10 mouse cellular contexts compared by ENCODE assay signal in the genomic region with DNA sequence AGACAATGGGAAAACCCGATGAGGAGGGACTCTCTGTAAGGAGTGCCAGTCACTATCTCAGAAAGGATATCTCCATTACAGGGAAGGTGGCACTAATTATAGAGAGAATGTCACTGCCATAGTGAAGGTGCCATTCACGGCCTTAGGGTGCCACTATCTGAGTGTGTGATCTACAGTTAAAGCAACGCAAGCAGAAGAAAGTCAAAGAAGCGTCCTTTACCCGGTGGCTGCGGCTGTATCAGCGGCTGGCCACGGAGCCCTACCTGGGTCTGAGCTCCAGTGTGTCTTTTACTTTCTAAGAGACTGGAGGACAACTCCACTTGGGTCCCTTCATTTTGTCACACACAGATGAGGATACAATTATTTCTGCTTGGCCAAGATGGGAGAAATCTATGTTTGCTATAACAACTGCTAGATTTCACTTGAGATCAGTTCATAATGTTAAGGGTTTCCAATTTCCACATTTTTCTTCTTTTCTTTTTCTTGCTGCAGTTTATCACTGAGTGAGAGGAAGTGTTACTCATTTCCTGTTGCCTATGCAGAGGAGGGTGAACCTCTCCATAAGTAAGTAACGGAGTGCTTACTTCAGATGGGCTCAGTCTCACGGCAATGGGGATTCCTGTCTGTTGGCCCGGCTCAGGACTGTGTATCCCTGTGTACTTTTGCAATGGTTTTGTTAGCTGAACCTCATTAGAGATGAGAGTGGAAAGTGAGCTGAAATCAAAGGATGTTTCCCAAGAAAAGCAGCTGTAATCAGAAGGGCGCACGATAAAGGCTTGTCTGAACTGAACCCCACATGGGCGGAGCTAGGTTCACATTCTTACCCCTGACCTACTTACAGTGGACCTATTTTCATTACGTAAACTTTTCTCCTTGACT. TPM values are rescaled to one million over a fixed set of nuclear protein-coding genes. Genes with fewer than 3 reads are reported as not detected.
DNase-seq lines count a peak whose midpoint lies in the region; ATAC-seq and TF ChIP-seq lines count a peak whose summit lies in the region.
"Had no signal": no experiment of that assay in that cellular context is flagged by ENCODE, and none has a peak within 500 bp of the region (broad histone marks: within the 10 kb centered on the region; RNA-seq: fewer than 3 reads in every experiment).

No protein-coding gene starts in this region.

- no peaks in the 10 kb centered on the region for H3K9me3 ChIP-seq in lung, embryonic 14.5 days (ENCODE audit: low read depth, low read length)
- no peaks in the 10 kb centered on the region for H3K9me3 ChIP-seq in liver, embryonic 12.5 days (replicated peaks)
- H3K9me3 ChIP-seq in midbrain, postnatal 0 days (ENCODE audit: low read length), result no peaks in the 10 kb centered on the region
- H3K9me3 ChIP-seq: limb, embryonic 12.5 days had no signal

- ATAC-seq in lung, embryonic 14.5 days (ENCODE audit: insufficient read depth), result peak; percentile 35; the same call in 1 of the 2 replicates
- ATAC-seq in liver, embryonic 12.5 days, result peak; percentile 71
- ATAC-seq in midbrain, postnatal 0 days (ENCODE audit: low FRiP score), result no peak

- H3K36me3 ChIP-seq in lung, embryonic 14.5 days (ENCODE audit: insufficient read depth), result peaks cover 23% of the 10 kb centered on the region
- peaks cover 20% of the 10 kb centered on the region; the same call in 1 of the 2 replicates for H3K36me3 ChIP-seq in liver, embryonic 12.5 days
- H3K36me3 ChIP-seq in midbrain, postnatal 0 days (ENCODE audit: insufficient read depth, low read length), result no peaks in the 10 kb centered on the region

- H3K4me2 ChIP-seq in lung, embryonic 14.5 days, result no peak overlapping the region
- H3K4me2 ChIP-seq in liver, embryonic 12.5 days, result peak overlapping the region; percentile 43
- no peak overlapping the region for H3K4me2 ChIP-seq in midbrain, postnatal 0 days (ENCODE audit: low read depth, low read length, poor library complexity, severe bottlenecking)
- H3K4me2 ChIP-seq: limb, embryonic 12.5 days had no signal

- no peaks in the 10 kb centered on the region for H3K4me1 ChIP-seq in lung, embryonic 14.5 days (ENCODE audit: insufficient read depth)
- H3K4me1 ChIP-seq in liver, embryonic 12.5 days, result peaks cover 40% of the 10 kb centered on the region
- no peaks in the 10 kb centered on the region for H3K4me1 ChIP-seq in midbrain, postnatal 0 days (ENCODE audit: insufficient read depth, low read length)

- H3K9ac ChIP-seq in lung, embryonic 14.5 days, result no peak overlapping the region
- no peak overlapping the region for H3K9ac ChIP-seq in liver, embryonic 12.5 days
- no peak overlapping the region for H3K9ac ChIP-seq in midbrain, postnatal 0 days (replicated peaks; ENCODE audit: low read length, poor library complexity, severe bottlenecking)
- H3K9ac ChIP-seq: limb, embryonic 12.5 days had no signal

- TF ChIP-seq CTCF in lung, embryonic 14.5 days (IDR thresholded peaks at IDR 0.05; ENCODE audit: low read depth), result no peak
- no peak for TF ChIP-seq CTCF in midbrain, postnatal 0 days (IDR thresholded peaks at IDR 0.05)

- intact Hi-C loops in gastrocnemius, postnatal 14 days (cut with DNase I; ENCODE audit: low total_unique reads), result no loop called here

- no peak overlapping the region for H3K4me3 ChIP-seq in lung, embryonic 14.5 days (ENCODE audit: low read depth, low read length)
- H3K4me3 ChIP-seq in liver, embryonic 12.5 days, result no peak overlapping the region
- no peak overlapping the region for H3K4me3 ChIP-seq in midbrain, postnatal 0 days (ENCODE audit: low read depth, low read length)
- H3K4me3 ChIP-seq: limb, embryonic 12.5 days had no signal

- no peak for DNase-seq in lung, embryonic 14.5 days
- no peak for DNase-seq in lung, postnatal 4 days
- peak; percentile 63 for DNase-seq in T-cell, adult 2 months (ENCODE audit: low spot score)
- DNase-seq in thymus, postnatal 0 days (ENCODE audit: low spot score), result peak; percentile 86
- no peak for DNase-seq in midbrain, postnatal 0 days (ENCODE audit: low spot score)
- DNase-seq in gastrocnemius, postnatal 14 days, result no peak
- no peak for DNase-seq in testis, postnatal 10 days (ENCODE audit: low spot score)
- DNase-seq: cerebellum, postnatal 36 days had no signal

- H3K27ac ChIP-seq in lung, embryonic 14.5 days (ENCODE audit: low read depth), result no peak overlapping the region
- H3K27ac ChIP-seq in liver, embryonic 12.5 days, result 0 out of 2 replicates have a peak overlapping the region, but pooled peaks have one; percentile 22
- no peak overlapping the region for H3K27ac ChIP-seq in midbrain, postnatal 0 days (ENCODE audit: low read depth, low read length)
- H3K27ac ChIP-seq: limb, embryonic 12.5 days had no signal

- H3K27me3 ChIP-seq in lung, embryonic 14.5 days (ENCODE audit: insufficient read depth, low read length), result no peaks in the 10 kb centered on the region
- no peaks in the 10 kb centered on the region for H3K27me3 ChIP-seq in liver, embryonic 12.5 days (replicated peaks)
- H3K27me3 ChIP-seq in midbrain, postnatal 0 days (ENCODE audit: insufficient read depth, low read length), result no peaks in the 10 kb centered on the region
- H3K27me3 ChIP-seq: limb, embryonic 12.5 days had no signal

- WGBS in lung, embryonic 14.5 days, result 77% methylated on average over 15 of the region's 15 CpGs
- 33% methylated on average over 15 of the region's 15 CpGs for WGBS in liver, embryonic 12.5 days (ENCODE audit: insufficient replicate concordance)
- 89% methylated on average over 15 of the region's 15 CpGs for WGBS in midbrain, postnatal 0 days

RNA-seq across cellular contexts. Expression of a gene that starts 13.2 kb away (rescaled TPM):
- polyA plus RNA-seq in lung, embryonic 14.5 days (2014; fragmentation: Nextera tagmentation; extraction: Ambion mirVana), result 20.0 and 20.3 TPM in 2 replicates
- polyA plus RNA-seq in liver, embryonic 12.5 days (2016; fragmentation: Nextera tagmentation; extraction: Ambion mirVana), result 8.2 and 8.4 TPM in 2 replicates
- 54.1 and 63.7 TPM in 2 replicates for polyA plus RNA-seq in thymus, postnatal 0 days (2015; fragmentation: Nextera tagmentation; extraction: Ambion mirVana)
- 5.7 and 7.1 TPM in 2 replicates for total RNA-seq in midbrain, postnatal 0 days (2014; rRNA removed)
- polyA plus RNA-seq in midbrain, postnatal 0 days (2015; fragmentation: Nextera tagmentation; extraction: Ambion mirVana), result 3.4 and 5.6 TPM in 2 replicates
- total RNA-seq in gastrocnemius, postnatal 14 days (2021), result 1 to 10 TPM; 4.6 to 4.8 TPM

Comparison
In these comparisons a context has a peak if more than half of its experiments do, and no peak if none do; other contexts are left out.
1. DNase-seq: peak in T-cell, adult 2 months (single experiment) and thymus, postnatal 0 days (single experiment); none in lung, embryonic 14.5 days (single experiment), lung, postnatal 4 days (0 of 2), midbrain, postnatal 0 days (single experiment), gastrocnemius, postnatal 14 days (single experiment) and testis, postnatal 10 days (single experiment).